Mouse (Mus musculus) limb, embryonic 13.5 days (tissue): ENCODE data around the gene Batf2. TPM values are rescaled to one million over a fixed set of nuclear protein-coding genes. Genes with fewer than 3 reads are reported as not detected.

Experiments
- ATAC-seq: fragments of 200-750 bp; cut with Nextera tagmentation; 2 replicates; pipeline ENCODE4 v1.8.0; 2017; ENCODE audit warnings: low read depth, moderate number of reproducible peaks, moderate TSS enrichment; ENCODE audit not compliant: low FRiP score
- H3K27ac ChIP-seq: fragments of 300-500 bp; sonication (generic); 2 replicates; pipeline ENCODE4 v1.5.1; 2015; ENCODE audit warnings: inconsistent platforms, mild to moderate bottlenecking, moderate library complexity
- H3K27me3 ChIP-seq: fragments of 300-500 bp; sonication (generic); 2 replicates; pipeline ENCODE4 v1.6.1; 2015; ENCODE audit warnings: mild to moderate bottlenecking, inconsistent platforms
- H3K36me3 ChIP-seq: fragments of 300-500 bp; sonication (generic); 2 replicates; pipeline ENCODE4 v1.6.1; 2015; ENCODE audit warnings: inconsistent platforms, mild to moderate bottlenecking, moderate library complexity
- H3K4me1 ChIP-seq: fragments of 300-500 bp; sonication (generic); 2 replicates; pipeline ENCODE4 v1.6.1; 2015; ENCODE audit warnings: inconsistent platforms
- H3K4me2 ChIP-seq: fragments of 300-500 bp; sonication (generic); replicated peaks from 2 replicates; pipeline ENCODE4 v1.6.1; 2015; ENCODE audit warnings: inconsistent platforms, mild to moderate bottlenecking, moderate library complexity
- H3K4me3 ChIP-seq: fragments of 300-500 bp; sonication (generic); 2 replicates; pipeline ENCODE4 v1.5.1; 2015; ENCODE audit warnings: moderate library complexity, mild to moderate bottlenecking, inconsistent platforms
- H3K9ac ChIP-seq: fragments of 300-500 bp; sonication (generic); 2 replicates; pipeline ENCODE4 v1.6.1; 2015; ENCODE audit warnings: mild to moderate bottlenecking, inconsistent platforms
- H3K9me3 ChIP-seq: fragments of 300-500 bp; sonication (generic); 2 replicates; pipeline ENCODE4 v1.6.1; 2016; ENCODE audit warnings: inconsistent platforms
- WGBS: fragments of 180-500 bp; shearing (Covaris S2); methylation state at CpG from one replicate; pipeline ENCODE4 v1.1.7; 2015; 5-methylcytosine and 5-hydroxymethylcytosine counted together
- polyA plus RNA-seq: library from polyadenylated mRNA; unstranded; fragments of >200 nt; fragmentation: Nextera tagmentation; extraction: Ambion mirVana; gene quantifications from 2 replicates; pipeline ENCODE4 v1.2.1, GENCODE M21; 2015

Gene Batf2
- not detected in 2 replicates for polyA plus RNA-seq

DNA sequence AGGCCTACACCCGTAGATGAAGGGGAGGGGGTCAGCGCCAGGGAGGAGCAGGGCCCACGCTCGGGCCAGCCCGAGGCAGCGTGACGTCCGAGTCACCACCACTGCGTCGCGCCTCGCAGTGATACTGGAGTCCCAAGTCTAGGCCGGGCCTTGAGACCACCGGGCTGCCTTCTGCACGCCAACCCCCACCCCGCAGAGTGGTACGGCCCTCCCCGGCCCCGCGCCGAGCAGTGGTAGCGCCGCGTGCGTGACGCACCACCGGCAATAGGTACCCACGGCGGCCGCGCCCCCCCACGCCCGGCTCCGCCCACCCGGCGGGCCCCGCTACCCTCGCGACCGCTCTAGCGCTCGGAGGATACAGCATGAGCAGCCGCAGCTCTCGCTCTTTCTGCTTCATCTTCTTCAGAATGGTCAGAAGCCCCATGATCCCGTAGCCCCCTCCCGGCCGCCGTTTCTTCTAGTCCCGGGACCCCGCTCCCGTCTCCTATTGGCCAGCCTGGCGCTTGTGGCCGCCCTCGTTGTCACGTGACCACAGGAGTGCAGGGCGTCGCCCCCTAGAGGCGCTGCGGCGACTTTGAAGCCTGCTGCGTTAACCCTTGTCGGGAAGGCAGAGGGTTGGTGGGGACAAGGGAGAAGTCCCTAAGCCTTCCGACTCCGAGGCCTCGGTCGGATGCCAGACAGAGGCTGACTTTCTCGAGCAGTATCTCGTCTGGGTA is at the start of gene Batf2:
Batf2 (plus strand) TSS at position 306 of the 716 bp plus-strand sequence.
- Histone ChIP-seq H3K27me3 (no peaks in the 10 kb centered on the region), H3K9ac (peak within 1 kb of the TSS; percentile 89), H3K36me3 (peaks cover 22% of the 10 kb centered on the region), H3K27ac (peak within 1 kb of the TSS; percentile 96), H3K4me1 (peaks cover 13% of the 10 kb centered on the region), H3K4me2 (peak within 1 kb of the TSS; percentile 85), H3K4me3 (peak within 1 kb of the TSS; percentile 67), H3K9me3 (no peaks in the 10 kb centered on the region)
- peak; percentile 94 for ATAC-seq
- under 1% methylated on average over 52 of the region's 68 CpGs for WGBS

DNA sequence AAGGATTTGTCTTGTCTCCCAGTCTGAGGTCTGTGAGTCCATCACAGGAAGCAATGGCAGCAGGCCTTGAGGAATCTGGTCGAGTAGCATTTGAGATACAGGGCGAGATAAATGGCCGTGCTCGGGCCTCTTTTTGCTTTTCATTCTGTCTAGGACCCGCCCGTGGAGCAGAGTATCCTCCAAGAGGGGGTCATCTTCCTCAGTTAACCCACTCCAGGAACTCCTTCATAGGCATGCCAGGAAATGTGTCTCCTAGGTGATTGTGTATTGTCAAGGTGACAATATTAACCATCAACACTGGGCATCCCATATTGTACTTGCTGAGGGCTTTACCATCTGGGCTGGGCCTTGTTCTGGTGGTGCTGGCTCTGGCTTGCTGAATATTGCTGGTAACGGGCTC is 46.7 kb upstream of the Batf2 start, which contains the start of gene AC131692.1:
AC131692.1 (plus strand) TSS at position 301 of the 400 bp plus-strand sequence.
- Histone ChIP-seq H3K9ac (0 out of 2 replicates have a peak within 1 kb of the TSS, but pooled peaks have one; percentile 25), H3K27ac (no peak within 1 kb of the TSS), H3K4me2 (no peak within 1 kb of the TSS), H3K9me3 (no peaks in the 10 kb centered on the region), H3K4me1 (no peaks in the 10 kb centered on the region), H3K27me3 (no peaks in the 10 kb centered on the region), H3K36me3 (peaks cover 71% of the 10 kb centered on the region), H3K4me3 (no peak within 1 kb of the TSS)
- no peak for ATAC-seq
- WGBS, result 88% methylated on average over 7 of the region's 7 CpGs

DNA sequence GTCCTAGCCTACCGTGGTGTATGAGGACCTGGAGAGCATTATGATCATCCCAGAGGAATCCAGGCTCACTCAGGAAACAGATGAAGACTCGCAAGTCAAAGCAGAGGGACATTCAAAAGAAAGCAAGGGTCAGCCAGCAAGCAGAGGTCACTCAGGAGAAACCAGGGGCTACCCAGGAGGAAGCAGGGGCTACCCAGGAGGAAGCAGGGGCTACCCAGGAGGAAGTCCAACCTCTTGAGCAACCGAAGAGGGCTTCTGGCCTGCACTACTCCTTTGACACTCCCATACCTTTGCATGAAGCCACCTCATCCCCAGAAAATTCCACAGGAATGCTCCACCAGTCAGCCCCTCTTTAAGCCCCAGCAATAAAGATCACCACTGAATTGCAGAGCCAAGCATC is 42.9 kb upstream of the Batf2 start:
- Histone ChIP-seq H3K4me3 (no peak overlapping the region), H3K9ac (no peak overlapping the region), H3K9me3 (no peaks in the 10 kb centered on the region), H3K27ac (no peak overlapping the region), H3K4me1 (no peaks in the 10 kb centered on the region), H3K4me2 (no peak overlapping the region), H3K27me3 (no peaks in the 10 kb centered on the region), H3K36me3 (peaks cover 39% of the 10 kb centered on the region)
- no peak for ATAC-seq
- 90% methylated on average over 3 of the region's 3 CpGs for WGBS

DNA sequence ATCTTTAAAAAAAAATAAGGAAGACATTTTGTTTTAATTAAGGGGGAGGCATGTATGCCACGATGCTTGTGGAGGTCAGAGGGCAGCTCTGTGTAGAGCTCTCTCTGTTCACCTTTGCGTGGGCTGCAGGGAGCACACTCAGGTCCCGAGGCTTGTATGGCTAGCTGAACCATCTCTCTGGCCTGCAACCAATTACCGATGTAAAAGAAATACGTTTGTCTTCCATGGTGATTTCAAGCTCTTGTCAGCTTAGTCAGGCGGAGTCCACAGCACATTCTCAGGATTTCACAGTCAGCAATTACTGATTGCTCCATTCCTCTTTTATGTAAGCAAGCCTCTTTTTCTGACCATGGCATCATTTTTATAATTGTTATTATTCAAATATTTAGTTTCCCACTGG is 39.6 kb upstream of the Batf2 start:
- Histone ChIP-seq H3K4me1 (no peaks in the 10 kb centered on the region), H3K36me3 (peaks cover 13% of the 10 kb centered on the region), H3K27ac (no peak overlapping the region), H3K4me2 (no peak overlapping the region), H3K9ac (no peak overlapping the region), H3K4me3 (no peak overlapping the region), H3K9me3 (no peaks in the 10 kb centered on the region), H3K27me3 (no peaks in the 10 kb centered on the region)
- no peak for ATAC-seq
- 35% methylated on average over 6 of the region's 6 CpGs for WGBS

DNA sequence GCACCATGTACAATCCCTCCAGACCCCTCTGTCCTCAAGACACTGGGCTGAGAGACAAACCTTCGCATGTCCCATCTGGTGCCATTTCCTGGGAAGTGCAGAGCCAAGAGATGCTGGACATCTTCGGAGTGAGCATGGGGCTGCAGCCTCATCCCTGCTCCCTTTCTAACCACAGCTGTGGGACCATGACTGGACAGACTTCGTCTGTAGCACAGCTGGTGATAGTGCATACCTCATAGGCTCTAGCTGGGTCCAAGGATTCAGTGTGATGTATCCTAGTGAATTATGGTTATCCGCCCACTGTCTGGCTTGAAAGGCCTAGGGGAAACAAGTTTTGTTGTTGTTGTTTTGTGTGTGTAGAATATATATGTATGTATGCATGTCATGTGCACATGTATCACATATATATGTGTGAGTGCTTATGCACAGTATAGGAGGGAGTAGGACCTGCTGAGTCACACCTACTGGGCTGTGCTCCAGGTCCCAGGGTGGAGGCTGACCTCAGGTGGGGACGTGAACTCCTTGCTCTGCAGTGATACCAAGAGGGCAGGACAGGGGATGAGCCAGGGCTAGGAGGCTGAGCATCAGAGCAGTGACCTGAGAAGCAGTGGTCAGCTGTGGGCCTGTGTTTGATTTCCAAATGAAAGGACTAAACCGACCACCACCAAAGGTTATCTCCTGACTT is 38.5 kb upstream of the Batf2 start:
- Histone ChIP-seq H3K9me3 (no peaks in the 10 kb centered on the region), H3K27me3 (no peaks in the 10 kb centered on the region), H3K4me2 (no peak overlapping the region), H3K27ac (no peak overlapping the region), H3K36me3 (peaks cover 13% of the 10 kb centered on the region), H3K9ac (no peak overlapping the region), H3K4me1 (no peaks in the 10 kb centered on the region), H3K4me3 (no peak overlapping the region)
- ATAC-seq, result no peak
- 80% methylated on average over 6 of the region's 6 CpGs for WGBS

GRCm38 (mm10) chr19:6104476-6104875 is 36.3 kb upstream of the Batf2 start:
- Histone ChIP-seq H3K36me3 (peaks cover 5% of the 10 kb centered on the region; the same call in 1 of the 2 replicates), H3K27me3 (no peaks in the 10 kb centered on the region), H3K9ac (no peak overlapping the region), H3K27ac (no peak overlapping the region), H3K4me2 (no peak overlapping the region), H3K9me3 (no peaks in the 10 kb centered on the region), H3K4me1 (no peaks in the 10 kb centered on the region), H3K4me3 (no peak overlapping the region)
- no peak for ATAC-seq
- 81% methylated on average over 4 of the region's 4 CpGs for WGBS

DNA sequence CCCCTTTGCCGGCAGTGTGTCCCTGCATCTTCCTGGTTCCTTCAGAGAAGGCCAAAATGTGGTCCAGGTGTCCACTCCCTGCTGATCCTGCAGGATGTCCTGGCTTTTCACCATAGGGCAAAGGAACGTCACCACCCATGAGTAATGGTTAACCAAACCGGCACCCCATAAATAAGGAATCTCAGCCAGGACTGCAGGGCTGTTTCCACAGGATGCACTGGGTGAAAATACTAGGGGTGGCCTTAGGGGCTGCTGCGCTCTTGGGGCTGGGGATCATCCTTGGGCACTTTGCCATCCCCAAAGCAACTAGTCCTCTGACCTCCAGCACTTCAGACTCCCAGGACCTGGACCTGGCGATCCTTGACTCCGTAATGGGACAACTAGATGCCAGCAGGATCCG is 35.2 kb upstream of the Batf2 start, which contains the start of gene Naaladl1:
Naaladl1 (plus strand) TSS at position 197 of the 400 bp plus-strand sequence.
- no peaks in the 10 kb centered on the region for H3K9me3 ChIP-seq
- H3K4me1 ChIP-seq, result no peaks in the 10 kb centered on the region
- no peak within 1 kb of the TSS for H3K9ac ChIP-seq
- no peaks in the 10 kb centered on the region for H3K27me3 ChIP-seq
- H3K4me3 ChIP-seq, result no peak within 1 kb of the TSS
- H3K4me2 ChIP-seq, result no peak within 1 kb of the TSS
- 77% methylated on average over 7 of the region's 7 CpGs for WGBS
- H3K27ac ChIP-seq, result no peak within 1 kb of the TSS
- no peak for ATAC-seq
- H3K36me3 ChIP-seq, result no peaks in the 10 kb centered on the region

GRCm38 (mm10) chr19:6113116-6113515 is 27.7 kb upstream of the Batf2 start:
- Histone ChIP-seq H3K36me3 (peaks cover 38% of the 10 kb centered on the region), H3K27ac (no peak overlapping the region), H3K4me1 (peaks cover 14% of the 10 kb centered on the region), H3K4me3 (no peak overlapping the region), H3K9ac (no peak overlapping the region), H3K27me3 (no peaks in the 10 kb centered on the region), H3K4me2 (no peak overlapping the region), H3K9me3 (no peaks in the 10 kb centered on the region)
- no peak for ATAC-seq
- WGBS, result 63% methylated on average over 6 of the region's 6 CpGs

DNA sequence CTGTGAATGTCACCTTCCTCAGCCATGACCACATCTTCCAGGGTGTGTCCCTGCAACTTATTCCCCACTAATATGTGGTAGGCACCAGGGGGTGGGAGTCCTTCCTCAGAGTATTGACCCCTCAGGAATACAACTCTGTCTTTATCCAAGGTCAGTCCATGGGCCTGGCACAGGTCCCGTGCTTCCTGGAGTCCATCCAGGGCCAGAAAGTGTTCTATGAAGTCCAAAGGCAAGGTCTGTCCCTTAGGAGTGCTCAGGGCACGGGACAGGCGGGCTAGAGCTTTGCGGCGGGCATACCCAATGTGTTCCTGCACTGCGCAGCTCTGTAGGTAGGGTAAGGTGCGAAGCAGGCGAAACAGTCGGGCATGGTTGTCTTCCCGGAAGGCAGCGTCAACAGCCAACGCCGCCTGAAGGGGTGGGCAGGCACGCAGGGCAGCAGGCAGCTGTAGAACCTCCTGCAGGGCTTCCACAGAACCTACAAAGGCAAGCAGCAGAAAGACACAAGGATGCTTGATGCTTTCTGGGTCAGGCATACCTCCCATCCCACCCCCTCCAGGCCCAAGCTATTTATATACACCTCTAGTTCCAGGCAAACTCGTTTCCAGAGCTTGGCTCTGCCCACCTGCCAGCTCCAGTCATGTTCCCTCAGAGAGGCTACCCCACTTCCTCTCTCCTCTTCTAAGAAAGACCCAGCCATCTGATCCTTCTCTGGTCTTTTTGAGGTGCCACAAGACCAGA is 24.5 kb upstream of the Batf2 start:
- no peak overlapping the region for H3K27ac ChIP-seq
- peak overlapping the region; percentile 91; the same call in 1 of the 2 replicates for H3K9ac ChIP-seq
- H3K4me1 ChIP-seq, result peaks cover 23% of the 10 kb centered on the region
- H3K9me3 ChIP-seq, result no peaks in the 10 kb centered on the region
- ATAC-seq, result no peak
- no peaks in the 10 kb centered on the region for H3K27me3 ChIP-seq
- peak overlapping the region; percentile 90 for H3K4me2 ChIP-seq
- peak overlapping the region; percentile 90; the same call in 1 of the 2 replicates for H3K4me3 ChIP-seq
- peaks cover 43% of the 10 kb centered on the region for H3K36me3 ChIP-seq
- WGBS, result 91% methylated on average over 15 of the region's 15 CpGs

DNA sequence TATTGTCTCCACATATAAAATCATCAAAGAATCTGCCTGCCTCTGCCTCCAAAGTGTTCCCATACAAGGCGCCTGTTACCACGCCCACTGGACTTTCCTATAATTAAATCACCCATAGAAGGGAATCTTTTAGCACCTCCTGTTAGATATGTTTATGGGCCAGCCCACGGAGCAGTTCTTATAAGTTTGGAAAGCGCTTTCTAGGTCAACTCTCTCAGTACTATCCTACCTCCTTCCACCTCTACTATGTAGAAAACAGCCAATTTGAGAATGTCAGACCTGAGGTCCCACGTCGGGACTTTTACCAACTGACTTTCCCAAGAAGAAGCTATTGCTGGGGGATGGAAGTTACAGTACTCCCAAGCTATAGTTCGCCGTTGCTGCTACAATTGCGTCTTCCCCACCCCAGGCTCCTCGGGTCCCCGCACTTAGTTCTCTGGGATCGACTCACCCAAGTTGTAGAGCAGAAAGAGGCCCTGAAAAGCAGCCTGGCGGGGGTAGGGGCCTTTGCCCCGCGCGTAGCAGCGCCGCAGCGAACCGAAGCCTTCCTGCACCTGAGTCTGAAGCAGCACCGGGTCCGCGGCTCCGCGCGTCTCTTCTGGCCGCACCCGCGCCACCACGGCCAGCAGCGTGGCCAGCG is 23.3 kb upstream of the Batf2 start:
- peaks cover 23% of the 10 kb centered on the region for H3K4me1 ChIP-seq
- peak overlapping the region; percentile 90 for H3K4me2 ChIP-seq
- H3K9me3 ChIP-seq, result no peaks in the 10 kb centered on the region
- H3K9ac ChIP-seq, result peak overlapping the region; percentile 91
- no peak; the same call in 1 of the 2 replicates for ATAC-seq
- 4% methylated on average over 32 of the region's 32 CpGs for WGBS
- H3K27me3 ChIP-seq, result no peaks in the 10 kb centered on the region
- peaks cover 47% of the 10 kb centered on the region for H3K36me3 ChIP-seq
- H3K27ac ChIP-seq, result peak overlapping the region; percentile 95
- peak overlapping the region; percentile 90 for H3K4me3 ChIP-seq

DNA sequence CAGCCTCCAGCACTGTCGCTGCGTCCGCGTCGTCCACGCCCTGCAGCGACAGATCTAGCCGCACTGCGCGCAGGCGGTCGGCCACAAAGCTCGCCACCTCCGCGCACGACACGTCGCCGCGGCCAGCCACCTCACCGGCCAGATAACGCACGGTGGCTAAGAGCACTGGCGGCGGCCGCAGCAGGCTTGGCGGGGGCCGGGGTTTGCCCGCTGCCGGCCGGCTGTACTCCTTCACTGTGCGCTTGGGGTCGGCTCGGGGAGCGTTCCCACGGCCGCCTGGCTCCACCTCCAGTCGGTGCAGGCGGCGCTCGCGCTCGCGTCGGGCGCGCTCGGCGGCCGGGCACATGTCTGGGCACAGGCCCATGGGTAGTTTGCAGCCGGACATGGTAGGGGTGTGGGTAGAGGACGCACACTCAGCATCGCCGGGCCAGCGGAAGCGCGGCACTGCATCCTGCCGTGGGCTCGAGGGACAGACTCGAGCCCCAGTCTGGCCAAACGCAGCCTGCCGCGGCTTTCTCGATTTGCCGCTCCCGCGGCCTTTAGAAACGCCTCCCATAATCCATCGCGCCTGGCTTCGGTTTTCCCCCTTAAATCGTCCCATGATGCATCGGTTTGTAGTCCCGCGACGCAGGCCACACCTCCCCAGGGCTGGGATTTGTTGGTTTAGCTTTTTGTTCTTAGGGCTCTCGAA is 22.7 kb upstream of the Batf2 start, which contains the start of gene Sac3d1:
Sac3d1 (minus strand) TSS at position 665 of the 691 bp plus-strand sequence.
- Histone ChIP-seq H3K4me2 (peak within 1 kb of the TSS; percentile 90), H3K4me1 (peaks cover 23% of the 10 kb centered on the region), H3K36me3 (peaks cover 41% of the 10 kb centered on the region), H3K4me3 (peak within 1 kb of the TSS; percentile 90), H3K9ac (peak within 1 kb of the TSS; percentile 91), H3K27ac (peak within 1 kb of the TSS; percentile 95), H3K27me3 (no peaks in the 10 kb centered on the region), H3K9me3 (no peaks in the 10 kb centered on the region)
- ATAC-seq, result peak; percentile 88
- WGBS, result under 1% methylated on average over 77 of the region's 77 CpGs
